Mouse (Mus musculus): ENCODE results near the gene Dlgap5. TPM values are rescaled to one million over a fixed set of nuclear protein-coding genes. Genes with fewer than 3 reads are reported as not detected.
A peak's percentile ranks its signal among the peaks of the same experiment; 100 is the strongest.

The Dlgap5 gene
- polyA plus RNA-seq, 1 experiment from 2014 or later: 72.4 TPM

DNA sequence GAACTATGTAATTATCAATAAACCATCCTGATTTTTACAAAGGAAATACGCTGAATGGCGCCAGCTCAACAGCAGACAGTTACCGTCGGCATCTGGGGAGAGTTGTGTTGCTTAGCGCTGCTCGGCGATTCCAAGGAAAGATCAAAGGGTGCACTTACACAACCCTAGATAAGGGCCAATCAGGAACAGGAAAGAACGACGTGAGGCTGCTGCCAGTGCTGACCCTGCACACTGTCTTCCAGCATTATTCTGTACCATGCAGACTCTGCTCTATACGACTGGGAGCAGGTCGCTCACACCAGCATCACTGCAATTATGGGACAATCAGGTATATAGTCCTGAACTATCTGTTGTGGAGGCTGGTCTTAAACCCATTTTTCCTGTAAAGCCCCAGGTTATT, 32.1 kb downstream of the Dlgap5 start:
- H3K36me3 ChIP-seq (replicated peaks): peaks cover 63% of the 10 kb centered on the region
- H3K4me1 ChIP-seq: no peaks in the 10 kb centered on the region
- DNase-seq (ENCODE audit: low spot score): no peak
- 92% methylated on average over 11 of the region's 11 CpGs for WGBS
- H3K27ac ChIP-seq (replicated peaks): no peak overlapping the region
- no peak overlapping the region for H3K4me3 ChIP-seq
- no peaks in the 10 kb centered on the region for H3K27me3 ChIP-seq (replicated peaks; ENCODE audit: low read depth, poor library complexity, severe bottlenecking)
- no peaks in the 10 kb centered on the region for H3K9me3 ChIP-seq

DNA sequence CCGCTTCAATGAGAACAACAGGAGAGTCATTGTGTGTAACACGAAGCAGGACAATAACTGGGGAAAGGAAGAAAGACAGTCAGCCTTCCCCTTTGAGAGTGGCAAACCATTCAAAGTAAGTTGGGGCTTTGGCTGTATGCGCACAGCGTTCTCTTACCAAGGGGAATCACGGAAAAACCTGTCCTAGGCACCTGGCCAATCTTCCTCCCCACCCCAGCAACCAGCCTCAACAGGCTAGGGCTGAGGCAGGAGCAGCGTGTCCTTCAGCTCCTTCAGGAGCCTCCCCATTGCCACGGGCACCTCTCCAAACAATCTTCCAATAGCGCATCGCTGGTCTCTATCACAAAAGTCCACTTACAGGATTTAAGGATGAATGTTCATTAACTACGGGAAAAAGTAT, 33.6 kb downstream of the Dlgap5 start:
- no peaks in the 10 kb centered on the region for H3K4me1 ChIP-seq
- H3K9me3 ChIP-seq: no peaks in the 10 kb centered on the region
- H3K36me3 ChIP-seq (replicated peaks): peaks cover 48% of the 10 kb centered on the region
- H3K27me3 ChIP-seq (replicated peaks; ENCODE audit: low read depth, poor library complexity, severe bottlenecking): no peaks in the 10 kb centered on the region
- no peak for DNase-seq (ENCODE audit: low spot score)
- 88% methylated on average over 10 of the region's 10 CpGs for WGBS
- no peak overlapping the region for H3K4me3 ChIP-seq
- H3K27ac ChIP-seq (replicated peaks): no peak overlapping the region

DNA sequence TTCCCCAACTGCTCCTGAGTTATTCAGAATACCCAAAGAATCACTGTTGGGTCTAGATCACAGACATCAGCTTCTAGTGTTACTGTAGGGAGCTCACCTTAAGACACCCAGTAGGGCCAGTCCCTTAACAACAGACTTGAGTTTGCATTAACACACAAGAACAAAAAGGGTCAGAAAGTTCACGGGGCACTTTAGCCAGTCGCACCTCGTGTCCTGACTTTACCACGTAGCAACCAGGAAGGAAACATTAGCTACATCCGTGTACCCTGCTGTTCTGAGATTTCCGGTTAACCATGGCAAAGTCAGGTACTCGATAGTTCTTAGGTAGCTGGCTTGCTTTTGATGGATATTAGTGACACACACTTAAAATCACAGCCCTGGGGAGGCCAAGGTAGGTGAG, 34.3 kb downstream of the Dlgap5 start:
- Histone ChIP-seq H3K4me1 (no peaks in the 10 kb centered on the region), H3K9me3 (no peaks in the 10 kb centered on the region), H3K27me3 (replicated peaks; ENCODE audit: low read depth, poor library complexity, severe bottlenecking) (no peaks in the 10 kb centered on the region), H3K36me3 (replicated peaks) (peaks cover 40% of the 10 kb centered on the region), H3K27ac (replicated peaks) (no peak overlapping the region), H3K4me3 (no peak overlapping the region)
- no peak for DNase-seq (ENCODE audit: low spot score)
- WGBS: 91% methylated on average over 7 of the region's 7 CpGs

DNA sequence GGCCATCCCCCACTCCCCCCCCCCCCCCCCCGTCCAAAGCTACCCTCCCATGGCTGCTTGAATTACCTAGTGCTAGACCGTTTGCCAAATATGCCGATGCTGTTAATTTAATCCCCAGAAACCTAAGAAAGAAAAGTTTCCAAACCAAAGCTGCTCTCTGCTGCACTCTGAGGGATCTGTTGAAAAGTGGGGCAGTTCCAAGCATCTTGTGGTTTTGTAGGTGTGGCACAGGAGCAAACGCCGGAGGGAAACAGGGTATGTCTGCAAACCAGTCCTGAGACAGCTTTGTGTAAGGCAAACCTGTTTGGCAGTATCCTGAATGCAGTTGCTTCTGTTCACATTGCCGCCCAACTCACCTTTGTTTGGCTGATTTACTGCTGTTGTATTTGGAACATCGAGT, 39.9 kb downstream of the Dlgap5 start:
- 78% methylated on average over 7 of the region's 7 CpGs for WGBS

DNA sequence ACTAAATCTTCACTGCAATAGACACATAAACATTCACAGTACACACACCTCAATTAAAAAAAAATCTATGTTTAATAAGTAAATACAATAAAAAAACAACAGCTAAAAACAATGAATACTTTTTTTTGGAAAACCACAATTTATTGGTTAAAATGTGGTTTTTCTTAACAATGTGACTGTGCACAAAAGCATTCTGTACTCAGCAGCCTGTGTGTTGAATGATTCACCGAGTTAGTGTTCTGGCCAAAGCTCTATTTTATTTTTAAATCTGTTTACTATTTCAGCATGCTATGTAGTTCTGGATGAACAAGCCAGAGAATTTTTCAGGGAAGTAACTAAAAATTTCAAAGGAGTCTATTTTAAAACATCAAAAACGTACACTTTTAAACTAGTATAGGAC, 41.7 kb downstream of the Dlgap5 start:
- Histone ChIP-seq H3K9me3 (no peaks in the 10 kb centered on the region), H3K4me3 (no peak overlapping the region), H3K27me3 (replicated peaks; ENCODE audit: low read depth, poor library complexity, severe bottlenecking) (peaks cover 42% of the 10 kb centered on the region), H3K27ac (replicated peaks) (no peak overlapping the region), H3K4me1 (peaks cover 10% of the 10 kb centered on the region), H3K36me3 (replicated peaks) (no peaks in the 10 kb centered on the region)
- DNase-seq (ENCODE audit: low spot score): no peak
- WGBS: 85% methylated on average over 2 of the region's 2 CpGs

More for the DNA sequence above, 39.9 kb downstream of the Dlgap5 start:
- H3K36me3 ChIP-seq (replicated peaks): no peaks in the 10 kb centered on the region
- no peaks in the 10 kb centered on the region for H3K9me3 ChIP-seq
- no peak overlapping the region for H3K27ac ChIP-seq (replicated peaks)
- DNase-seq (ENCODE audit: low spot score): no peak
- H3K27me3 ChIP-seq (replicated peaks; ENCODE audit: low read depth, poor library complexity, severe bottlenecking): peaks cover 26% of the 10 kb centered on the region
- H3K4me3 ChIP-seq: no peak overlapping the region
- H3K4me1 ChIP-seq: peaks cover 10% of the 10 kb centered on the region

DNA sequence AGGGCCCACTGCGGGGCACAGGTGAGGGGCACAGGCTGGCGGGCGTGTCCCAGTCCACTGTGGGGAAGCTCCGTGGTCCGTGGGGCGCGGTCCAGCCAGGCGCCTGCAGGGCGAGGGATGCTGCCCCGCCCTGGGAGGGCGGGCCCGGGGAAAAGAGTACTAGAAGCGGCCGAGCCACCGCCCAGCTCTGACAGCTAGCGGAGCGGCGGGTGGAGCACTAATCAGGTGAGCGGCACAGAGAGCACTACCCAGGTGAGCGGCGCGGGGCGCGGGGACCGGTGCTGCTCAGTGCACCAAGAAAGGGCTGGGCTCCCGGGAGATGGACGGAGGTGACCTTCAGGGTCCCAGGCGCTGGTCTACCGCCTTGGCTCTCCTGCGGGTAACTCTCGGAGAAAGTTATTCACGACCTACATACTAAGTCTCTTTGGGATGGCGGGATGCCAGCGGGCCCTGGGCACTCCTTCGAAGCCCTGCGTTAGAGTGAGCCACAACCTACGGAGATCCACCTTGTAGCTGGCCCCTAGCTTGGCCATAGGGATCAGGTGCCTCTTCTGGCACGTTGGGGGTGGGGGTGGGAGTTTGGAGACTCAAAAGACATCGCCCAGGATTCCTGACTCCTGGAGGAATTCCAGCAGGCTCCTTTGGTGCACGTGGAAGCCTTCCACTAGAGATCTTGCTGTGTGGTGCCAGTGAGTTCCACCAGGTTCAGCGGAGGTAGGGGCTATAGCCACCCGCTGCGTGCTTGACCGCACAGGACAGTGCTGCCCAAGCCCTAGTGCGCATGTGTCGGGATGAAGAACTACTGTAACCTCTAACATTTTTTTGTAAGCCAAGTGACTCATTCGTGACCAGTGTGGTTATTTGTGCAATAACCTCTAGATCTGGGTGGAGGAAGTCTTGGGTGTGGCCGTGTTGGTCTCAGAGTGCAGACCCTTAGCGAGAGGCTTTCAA, 44.2 kb downstream of the Dlgap5 start:
- peak; percentile 21 for DNase-seq (ENCODE audit: low spot score)
- WGBS: 17% methylated on average over 49 of the region's 49 CpGs

DNA sequence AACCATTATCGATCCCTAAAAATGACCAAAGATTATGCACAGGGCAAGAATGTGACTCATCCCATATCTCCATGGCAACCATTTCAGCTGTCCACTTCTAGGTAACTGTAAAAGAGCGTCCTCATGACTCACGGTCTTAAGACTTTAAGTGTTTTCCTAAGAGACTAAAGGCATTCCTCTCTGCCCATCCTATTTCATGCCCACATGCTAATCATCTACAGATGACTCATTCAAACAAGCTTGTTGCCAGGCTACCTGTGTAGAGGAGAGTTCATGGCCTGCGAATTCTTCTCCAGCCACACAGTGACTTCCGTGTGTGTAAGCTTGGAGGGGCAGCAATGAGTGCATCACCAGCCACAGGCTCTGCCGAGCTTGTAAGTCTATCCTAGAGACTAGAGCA, 46.5 kb downstream of the Dlgap5 start:
- DNase-seq (ENCODE audit: low spot score): no peak
- WGBS: 73% methylated on average over 6 of the region's 6 CpGs

More for the DNA sequence above, 44.2 kb downstream of the Dlgap5 start:
- Histone ChIP-seq H3K9me3 (no peaks in the 10 kb centered on the region), H3K4me3 (peak overlapping the region; percentile 48), H3K4me1 (peaks cover 10% of the 10 kb centered on the region), H3K27me3 (replicated peaks; ENCODE audit: low read depth, poor library complexity, severe bottlenecking) (peaks cover 42% of the 10 kb centered on the region), H3K27ac (replicated peaks) (no peak overlapping the region), H3K36me3 (replicated peaks) (no peaks in the 10 kb centered on the region)

DNA sequence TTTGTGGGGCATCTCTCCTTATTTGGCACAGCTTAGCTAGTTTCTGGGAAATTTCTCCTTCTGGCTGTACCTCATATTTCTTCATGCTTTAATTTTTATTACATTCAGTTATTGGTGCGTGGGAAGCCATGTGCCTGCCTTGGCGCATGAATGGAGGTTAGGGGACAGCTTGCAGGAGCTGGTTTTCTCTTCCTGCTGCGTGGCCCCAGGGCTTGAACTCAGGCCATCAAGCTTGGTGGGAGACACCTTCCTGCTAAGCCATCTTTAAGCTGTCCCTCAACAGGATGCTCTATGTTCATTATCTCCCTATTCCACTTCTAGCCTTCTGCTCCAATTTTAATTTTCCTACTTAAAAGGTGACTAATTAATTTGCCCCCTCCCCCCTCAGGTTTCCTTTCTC, 47.4 kb downstream of the Dlgap5 start:
- DNase-seq (ENCODE audit: low spot score): no peak
- WGBS: 78% methylated on average over 3 of the region's 3 CpGs

More for the DNA sequence above, 46.5 kb downstream of the Dlgap5 start:
- no peaks in the 10 kb centered on the region for H3K9me3 ChIP-seq
- peaks cover 18% of the 10 kb centered on the region for H3K4me1 ChIP-seq
- no peak overlapping the region for H3K27ac ChIP-seq (replicated peaks)
- H3K27me3 ChIP-seq (replicated peaks; ENCODE audit: low read depth, poor library complexity, severe bottlenecking): peaks cover 42% of the 10 kb centered on the region
- H3K36me3 ChIP-seq (replicated peaks): no peaks in the 10 kb centered on the region
- no peak overlapping the region for H3K4me3 ChIP-seq

DNA sequence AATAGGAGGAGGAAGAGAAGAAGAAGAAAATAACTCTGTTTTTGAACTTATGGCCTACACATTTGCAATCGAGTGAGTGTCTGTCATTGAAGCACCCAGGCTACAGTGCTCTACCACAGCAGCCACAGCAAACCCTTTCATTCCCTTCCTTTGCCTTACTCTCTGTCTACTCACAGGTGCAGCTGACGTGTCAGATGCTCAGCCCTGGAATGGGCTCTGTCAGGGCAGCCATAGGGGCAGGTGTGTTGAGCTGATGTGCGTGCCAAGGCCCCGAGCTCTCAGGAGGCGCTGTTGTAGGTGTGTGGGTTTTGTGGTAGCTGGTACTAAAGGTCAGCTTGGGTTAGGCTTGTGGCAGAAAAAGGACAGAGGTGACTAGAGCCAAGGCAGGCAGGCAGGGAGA, 48.5 kb downstream of the Dlgap5 start:
- H3K4me1 ChIP-seq: peaks cover 24% of the 10 kb centered on the region
- H3K27ac ChIP-seq (replicated peaks): no peak overlapping the region
- 81% methylated on average over 5 of the region's 5 CpGs for WGBS
- DNase-seq (ENCODE audit: low spot score): no peak
- H3K36me3 ChIP-seq (replicated peaks): no peaks in the 10 kb centered on the region
- H3K9me3 ChIP-seq: no peaks in the 10 kb centered on the region
- peaks cover 36% of the 10 kb centered on the region for H3K27me3 ChIP-seq (replicated peaks; ENCODE audit: low read depth, poor library complexity, severe bottlenecking)
- H3K4me3 ChIP-seq: no peak overlapping the region

More for the DNA sequence above, 47.4 kb downstream of the Dlgap5 start:
- H3K27ac ChIP-seq (replicated peaks): no peak overlapping the region
- H3K4me3 ChIP-seq: no peak overlapping the region
- no peaks in the 10 kb centered on the region for H3K9me3 ChIP-seq
- H3K4me1 ChIP-seq: peaks cover 18% of the 10 kb centered on the region
- peaks cover 41% of the 10 kb centered on the region for H3K27me3 ChIP-seq (replicated peaks; ENCODE audit: low read depth, poor library complexity, severe bottlenecking)
- H3K36me3 ChIP-seq (replicated peaks): no peaks in the 10 kb centered on the region

DNA sequence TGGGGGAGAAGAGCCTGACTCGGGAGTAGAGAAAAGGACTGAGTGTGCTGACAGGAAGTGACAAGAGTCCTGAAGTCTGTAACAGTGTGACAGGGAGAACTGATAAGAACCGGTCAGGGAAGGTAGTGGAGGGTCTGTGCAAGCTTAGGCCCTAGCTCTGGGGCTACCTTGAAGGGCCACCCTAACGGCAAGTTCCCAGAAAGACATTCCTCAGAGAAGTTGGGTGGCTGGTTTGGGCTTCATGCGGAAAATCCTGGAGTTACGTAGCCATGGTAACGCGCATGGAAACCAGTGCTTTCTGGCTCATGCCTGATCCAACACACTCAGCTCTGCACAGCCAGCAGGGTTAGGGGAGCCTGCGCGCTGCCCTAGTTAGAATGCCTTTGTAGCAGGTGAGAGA, 50.7 kb downstream of the Dlgap5 start, which contains the start of gene Lgals3:
Lgals3 (plus strand) TSS at position 291 of the 400 bp plus-strand sequence.
- 44% methylated on average over 9 of the region's 9 CpGs for WGBS
- Histone ChIP-seq H3K27ac (replicated peaks) (no peak within 1 kb of the TSS), H3K9me3 (no peaks in the 10 kb centered on the region), H3K36me3 (replicated peaks) (no peaks in the 10 kb centered on the region), H3K4me3 (no peak within 1 kb of the TSS), H3K4me1 (peaks cover 15% of the 10 kb centered on the region), H3K27me3 (replicated peaks; ENCODE audit: low read depth, poor library complexity, severe bottlenecking) (peaks cover 15% of the 10 kb centered on the region)
- DNase-seq (ENCODE audit: low spot score): peak; percentile 69

DNA sequence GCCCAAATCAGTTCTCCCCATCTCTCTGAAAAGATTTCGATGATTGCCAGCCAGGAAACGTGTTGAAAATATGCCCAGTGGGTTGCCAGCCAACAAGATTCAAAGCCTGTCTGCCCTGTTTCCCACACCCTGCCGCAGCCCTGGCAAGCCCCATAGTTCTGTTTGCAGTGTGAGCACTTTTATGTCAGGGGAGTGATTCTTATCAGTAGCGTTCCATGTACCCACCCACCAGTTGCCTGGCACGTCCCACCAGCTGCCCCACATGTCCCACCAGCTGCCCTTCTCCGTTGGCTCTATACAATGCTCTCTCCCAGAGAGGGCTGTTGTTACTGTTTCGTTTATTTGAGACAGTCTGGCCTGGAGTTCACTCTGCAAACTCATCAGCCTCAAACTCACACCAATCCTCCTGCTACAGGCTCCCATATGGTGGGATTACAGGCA, 51.3 kb downstream of the Dlgap5 start:
- Histone ChIP-seq H3K27me3 (replicated peaks; ENCODE audit: low read depth, poor library complexity, severe bottlenecking) (peaks cover 11% of the 10 kb centered on the region), H3K36me3 (replicated peaks) (no peaks in the 10 kb centered on the region), H3K4me3 (no peak overlapping the region), H3K27ac (replicated peaks) (no peak overlapping the region), H3K9me3 (no peaks in the 10 kb centered on the region), H3K4me1 (peaks cover 15% of the 10 kb centered on the region)
- no peak for DNase-seq (ENCODE audit: low spot score)
- WGBS: 75% methylated on average over 7 of the region's 7 CpGs

DNA sequence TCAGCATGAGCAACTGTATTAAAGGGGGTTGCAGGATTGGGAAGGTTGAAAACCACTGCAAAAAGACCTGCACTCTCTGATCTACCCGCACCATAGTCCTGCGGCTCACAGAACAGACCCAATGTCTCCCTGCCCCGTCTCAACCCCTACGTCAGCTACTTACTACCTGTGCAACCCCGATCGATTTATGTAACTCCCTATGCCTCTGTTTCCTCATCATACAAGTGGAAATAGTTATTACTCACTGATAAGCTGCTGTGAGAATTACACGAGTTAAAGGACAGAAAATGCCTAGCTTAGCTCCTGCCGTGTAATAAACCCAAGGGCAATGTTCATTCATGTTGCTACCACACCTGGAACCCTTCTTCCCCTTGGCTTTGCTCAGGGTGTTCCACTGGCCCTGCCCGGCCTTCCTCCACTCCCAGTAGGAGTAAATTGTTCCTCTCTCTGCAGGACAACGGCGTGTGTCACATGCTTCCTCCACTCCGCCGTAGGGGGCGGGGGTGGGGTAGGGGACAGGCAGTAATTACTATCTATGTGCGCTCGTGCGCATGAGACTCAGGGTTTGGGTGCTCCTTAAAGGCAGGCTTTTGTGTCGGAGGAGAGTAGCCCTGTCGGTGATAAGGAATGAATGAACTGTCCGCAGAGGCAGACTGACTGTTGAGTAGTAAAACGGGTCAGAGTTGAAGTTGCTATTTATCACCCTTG, 53.3 kb downstream of the Dlgap5 start:
- Histone ChIP-seq H3K4me1 (peaks cover 15% of the 10 kb centered on the region), H3K27me3 (replicated peaks; ENCODE audit: low read depth, poor library complexity, severe bottlenecking) (peaks cover 7% of the 10 kb centered on the region; the same call in 1 of the 2 replicates), H3K27ac (replicated peaks) (no peak overlapping the region), H3K4me3 (no peak overlapping the region), H3K36me3 (replicated peaks) (no peaks in the 10 kb centered on the region), H3K9me3 (no peaks in the 10 kb centered on the region)
- DNase-seq (ENCODE audit: low spot score): peak; percentile 43
- 44% methylated on average over 21 of the region's 21 CpGs for WGBS

Measured in embryonic facial prominence, embryonic 10.5 days (tissue).